Comparison of ENCODE assay signal across 11 mouse cellular contexts in the genomic region with DNA sequence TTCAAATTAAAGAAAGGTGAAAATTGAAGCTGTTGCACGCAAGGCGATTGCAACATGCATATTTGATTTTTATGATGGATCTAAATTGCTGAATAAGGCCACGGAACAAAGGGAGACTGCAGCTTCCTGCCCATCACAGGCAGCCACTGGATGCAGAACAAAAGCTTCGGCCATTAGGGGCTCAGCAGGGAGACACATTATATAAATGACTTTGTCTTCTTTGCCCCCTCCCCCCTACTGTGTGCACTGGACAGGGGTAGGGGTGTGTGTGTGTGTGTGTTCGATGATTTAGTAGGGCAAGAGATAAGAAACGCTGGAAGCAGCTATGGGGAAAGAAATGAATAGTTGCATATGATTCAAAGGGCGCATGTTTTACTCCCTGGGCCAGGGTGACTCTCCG.
DNase-seq lines count a peak whose midpoint lies in the region; ATAC-seq and TF ChIP-seq lines count a peak whose summit lies in the region.
"Had no signal": no experiment of that assay in that cellular context is flagged by ENCODE, and none has a peak within 500 bp of the region (broad histone marks: within the 10 kb centered on the region; RNA-seq: fewer than 3 reads in every experiment).

No protein-coding gene starts in this region.

- 0 out of 2 replicates have a peak, but pooled peaks have one; percentile 53 for TF ChIP-seq EP300 in ES-Bruce4 (IDR thresholded peaks at IDR 0.05; ENCODE audit: insufficient read depth, low read depth, low read length)

- no peak for TF ChIP-seq CTCF in ES-Bruce4 (IDR thresholded peaks at IDR 0.05; ENCODE audit: low read depth, low read length)

- H3K9me3 ChIP-seq in ES-Bruce4 (replicated peaks; ENCODE audit: control insufficient read depth, insufficient read depth, low read length, poor library complexity, severe bottlenecking): no peaks in the 10 kb centered on the region; the same call in 1 of the 2 replicates
- no peaks in the 10 kb centered on the region for H3K9me3 ChIP-seq in hindbrain, embryonic 12.5 days (replicated peaks)
- H3K9me3 ChIP-seq in midbrain, embryonic 15.5 days: no peaks in the 10 kb centered on the region
- H3K9me3 ChIP-seq in kidney, embryonic 15.5 days (replicated peaks): no peaks in the 10 kb centered on the region

- 18% methylated on average over 8 of the region's 8 CpGs for WGBS in hindbrain, embryonic 12.5 days
- 11% methylated on average over 8 of the region's 8 CpGs for WGBS in midbrain, embryonic 15.5 days
- 42% methylated on average over 8 of the region's 8 CpGs for WGBS in kidney, embryonic 15.5 days

- TF ChIP-seq POLR2A in ES-Bruce4 (IDR thresholded peaks at IDR 0.05; ENCODE audit: insufficient read depth, low read length): no peak

- no peak overlapping the region for H3K27ac ChIP-seq in ES-Bruce4 (ENCODE audit: insufficient read depth, low read length)
- peak overlapping the region; percentile 75 for H3K27ac ChIP-seq in hindbrain, embryonic 12.5 days
- H3K27ac ChIP-seq in midbrain, embryonic 15.5 days: peak overlapping the region; percentile 71
- H3K27ac ChIP-seq in kidney, embryonic 15.5 days: no peak overlapping the region
- H3K27ac ChIP-seq: stomach, postnatal 0 days had no signal

- no peaks in the 10 kb centered on the region for H3K4me1 ChIP-seq in ES-Bruce4 (ENCODE audit: control insufficient read depth, insufficient read depth, low read length)
- peaks cover 9% of the 10 kb centered on the region for H3K4me1 ChIP-seq in hindbrain, embryonic 12.5 days
- peaks cover 10% of the 10 kb centered on the region for H3K4me1 ChIP-seq in midbrain, embryonic 15.5 days
- no peaks in the 10 kb centered on the region for H3K4me1 ChIP-seq in kidney, embryonic 15.5 days

- no peaks in the 10 kb centered on the region for H3K36me3 ChIP-seq in ES-Bruce4 (ENCODE audit: control insufficient read depth, insufficient read depth, low read length, poor library complexity, severe bottlenecking)
- no peaks in the 10 kb centered on the region for H3K36me3 ChIP-seq in hindbrain, embryonic 12.5 days
- no peaks in the 10 kb centered on the region for H3K36me3 ChIP-seq in midbrain, embryonic 15.5 days (replicated peaks)
- no peaks in the 10 kb centered on the region for H3K36me3 ChIP-seq in kidney, embryonic 15.5 days

- peak; percentile 69; the same call in 1 of the 2 replicates for ATAC-seq in hindbrain, embryonic 12.5 days (ENCODE audit: low FRiP score)
- no peak for ATAC-seq in midbrain, embryonic 15.5 days (replicated peaks)
- ATAC-seq in kidney, embryonic 15.5 days (replicated peaks; ENCODE audit: low FRiP score): no peak
- ATAC-seq in megakaryocyte-erythroid progenitor cell, adult 5-6 weeks (replicated peaks; ENCODE audit: low FRiP score, low TSS enrichment, poor library complexity, severe bottlenecking): no peak

- DNase-seq in WW6 (ENCODE audit: low read depth, low spot score): peak; percentile 50
- DNase-seq in kidney, adult 9 months: no peak
- no peak for DNase-seq in frontal cortex, postnatal 25 days (ENCODE audit: low spot score in 2 of 2)
- DNase-seq: cerebellum, adult 18-20 months had no signal

- H3K4me3 ChIP-seq in ES-Bruce4 (ENCODE audit: low read depth, low read length): no peak overlapping the region
- no peak overlapping the region for H3K4me3 ChIP-seq in hindbrain, embryonic 12.5 days
- no peak overlapping the region for H3K4me3 ChIP-seq in midbrain, embryonic 15.5 days
- no peak overlapping the region for H3K4me3 ChIP-seq in kidney, embryonic 15.5 days (replicated peaks)

- peak overlapping the region; percentile 24; the same call in 1 of the 2 replicates for H3K4me2 ChIP-seq in hindbrain, embryonic 12.5 days (replicated peaks)
- H3K4me2 ChIP-seq in midbrain, embryonic 15.5 days: no peak overlapping the region; the same call in 1 of the 2 replicates
- H3K4me2 ChIP-seq in kidney, embryonic 15.5 days: no peak overlapping the region
- H3K4me2 ChIP-seq: heart, embryonic 11.5 days had no signal

- H3K9ac ChIP-seq in ES-Bruce4 (ENCODE audit: low read depth, poor library complexity, severe bottlenecking): no peak overlapping the region
- no peak overlapping the region for H3K9ac ChIP-seq in hindbrain, embryonic 12.5 days
- H3K9ac ChIP-seq in midbrain, embryonic 15.5 days: no peak overlapping the region
- no peak overlapping the region for H3K9ac ChIP-seq in kidney, embryonic 15.5 days

- no peaks in the 10 kb centered on the region; the same call in 1 of the 2 replicates for H3K27me3 ChIP-seq in ES-Bruce4 (ENCODE audit: control insufficient read depth, insufficient read depth, low read length, poor library complexity, severe bottlenecking)
- peaks cover 4% of the 10 kb centered on the region; the same call in 1 of the 2 replicates for H3K27me3 ChIP-seq in hindbrain, embryonic 12.5 days
- H3K27me3 ChIP-seq in midbrain, embryonic 15.5 days (replicated peaks): no peaks in the 10 kb centered on the region
- no peaks in the 10 kb centered on the region for H3K27me3 ChIP-seq in kidney, embryonic 15.5 days

Comparison
In these comparisons a context has a peak if more than half of its experiments do, and no peak if none do; other contexts are left out.
1. H3K27ac ChIP-seq: peak in hindbrain, embryonic 12.5 days (single experiment) and midbrain, embryonic 15.5 days (single experiment); none in ES-Bruce4 (single experiment) and kidney, embryonic 15.5 days (single experiment).